Mouse (Mus musculus) midbrain, embryonic 14.5 days (tissue): ENCODE measurements around the gene Dpy30. TPM values are rescaled to one million over a fixed set of nuclear protein-coding genes. Genes with fewer than 3 reads are reported as not detected.

Experiments
- ATAC-seq: fragments of 200-750 bp; cut with Nextera tagmentation; 2 replicates; pipeline ENCODE4 v1.8.0; 2017; ENCODE audit warnings: moderate number of reproducible peaks, moderate library complexity; ENCODE audit not compliant: low FRiP score, low TSS enrichment
- DNase-seq: peaks from one replicate; pipeline ENCODE4 v3.0.0-alpha.2; 2015
- H3K27ac ChIP-seq: fragments of 300-500 bp; sonication (generic); replicated peaks from 2 replicates; pipeline ENCODE4 v1.5.1; 2014; ENCODE audit warnings: mild to moderate bottlenecking, low read depth, low read length, moderate library complexity
- H3K27me3 ChIP-seq: fragments of 300-500 bp; sonication (generic); 2 replicates; pipeline ENCODE4 v1.6.1; 2014; ENCODE audit warnings: low read length, control low read depth, mixed read lengths; ENCODE audit not compliant: control insufficient read depth, insufficient read depth
- H3K36me3 ChIP-seq: fragments of 300-500 bp; sonication (generic); 2 replicates; pipeline ENCODE4 v1.6.1; 2014; ENCODE audit warnings: low read length, control low read depth; ENCODE audit not compliant: control insufficient read depth, insufficient read depth
- H3K4me1 ChIP-seq: fragments of 300-500 bp; sonication (generic); 2 replicates; pipeline ENCODE4 v1.6.1; 2014; ENCODE audit warnings: mild to moderate bottlenecking, antibody characterized with exemption, low read length, control low read depth; ENCODE audit not compliant: control insufficient read depth, insufficient read depth
- H3K4me2 ChIP-seq: fragments of 300-500 bp; sonication (generic); 2 replicates; pipeline ENCODE4 v1.6.1; 2014; ENCODE audit warnings: mild to moderate bottlenecking, low read length, moderate library complexity
- H3K4me3 ChIP-seq: fragments of 300-500 bp; sonication (generic); replicated peaks from 2 replicates; pipeline ENCODE4 v1.5.1; 2014; ENCODE audit warnings: low read depth, low read length
- H3K9ac ChIP-seq: fragments of 300-500 bp; sonication (generic); replicated peaks from 2 replicates; pipeline ENCODE4 v1.6.1; 2014; ENCODE audit warnings: mild to moderate bottlenecking, low read length, moderate library complexity
- H3K9me3 ChIP-seq: fragments of 300-500 bp; sonication (generic); 2 replicates; pipeline ENCODE4 v1.6.1; 2016; ENCODE audit warnings: low read length, control low read depth, mixed read lengths; ENCODE audit not compliant: control insufficient read depth
- WGBS: fragments of 180-500 bp; shearing (Covaris S2); extraction: QIAGEN DNeasy Blood & Tissue Kit; methylation state at CpG from one replicate; pipeline ENCODE4 v1.1.7; 2014; 5-methylcytosine and 5-hydroxymethylcytosine counted together
- polyA plus RNA-seq: library from polyadenylated mRNA; unstranded; fragments of >200 nt; fragmentation: Nextera tagmentation; extraction: Ambion mirVana; gene quantifications from 2 replicates; pipeline ENCODE4 v1.2.1, GENCODE M21; 2014

Gene Dpy30
- polyA plus RNA-seq, 1 experiment from 2014 or later: 199 TPM

DNA sequence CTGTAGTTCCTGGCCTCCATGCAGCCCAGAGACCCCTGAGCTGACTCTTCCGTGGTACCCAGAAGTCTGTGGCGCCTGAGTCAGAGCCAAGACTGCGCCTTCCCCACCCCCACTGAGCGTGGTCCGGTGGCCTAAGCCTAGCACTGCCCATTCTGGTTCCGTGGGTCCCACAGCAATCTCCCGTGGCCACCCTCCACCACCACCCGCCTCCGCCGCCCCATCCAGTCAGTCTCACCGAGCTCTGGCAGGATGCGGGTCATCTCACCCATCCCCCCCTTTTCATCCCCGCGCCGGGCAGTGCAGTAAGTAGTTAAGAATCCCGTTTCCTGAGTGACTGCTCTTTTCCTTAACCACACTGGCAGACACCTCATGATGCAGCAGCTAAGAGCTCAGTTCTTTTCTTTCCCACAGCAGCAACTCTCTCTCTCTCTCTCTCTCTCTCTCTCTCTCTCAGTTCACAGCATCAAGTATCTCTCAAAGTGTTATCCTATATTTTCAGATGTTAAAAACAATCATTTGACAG lies 51.0 kb downstream of the Dpy30 start:
- H3K27me3 ChIP-seq: no peaks in the 10 kb centered on the region
- no peaks in the 10 kb centered on the region for H3K9me3 ChIP-seq
- DNase-seq (no peak), ATAC-seq (no peak)
- WGBS: 86% methylated on average over 16 of the region's 16 CpGs
- no peak overlapping the region for H3K9ac ChIP-seq
- H3K4me1 ChIP-seq: no peaks in the 10 kb centered on the region
- no peaks in the 10 kb centered on the region for H3K36me3 ChIP-seq
- no peak overlapping the region for H3K4me2 ChIP-seq
- H3K4me3 ChIP-seq: no peak overlapping the region
- H3K27ac ChIP-seq: no peak overlapping the region

DNA sequence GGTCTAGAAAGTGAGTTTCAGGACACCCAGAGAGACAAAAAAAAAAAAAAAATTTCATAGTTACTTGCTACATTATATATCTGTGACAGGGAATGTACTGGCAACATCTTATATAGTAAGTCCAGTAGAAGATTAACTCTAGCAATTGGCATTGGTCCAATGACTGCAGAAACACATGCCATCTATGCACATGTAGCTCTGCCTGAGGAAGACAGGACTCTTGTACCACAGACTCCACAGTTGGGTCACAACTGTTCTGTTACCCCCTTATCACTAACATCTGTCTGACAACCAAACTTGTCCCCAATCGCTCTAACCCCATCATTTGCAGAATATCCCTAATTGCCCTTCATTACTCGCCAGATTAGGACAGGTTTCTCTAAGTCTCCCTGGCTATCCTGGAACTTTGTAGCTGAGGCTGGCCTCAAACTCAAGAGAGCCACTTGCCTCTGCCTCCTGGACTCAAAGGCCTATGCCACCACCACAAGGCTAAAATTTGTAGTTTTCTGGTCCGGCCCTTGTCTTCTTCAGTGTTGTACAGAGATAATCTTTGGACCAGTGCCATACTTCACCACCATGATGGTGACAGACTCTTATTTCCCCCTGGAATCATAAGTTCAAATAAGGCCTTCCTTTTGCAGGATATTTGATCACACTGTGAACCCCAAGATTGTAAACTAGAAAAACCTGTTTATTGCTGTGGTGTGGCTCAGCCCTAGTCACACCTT lies 52.0 kb downstream of the Dpy30 start:
- Histone ChIP-seq H3K27me3 (no peaks in the 10 kb centered on the region), H3K27ac (no peak overlapping the region), H3K9me3 (no peaks in the 10 kb centered on the region), H3K36me3 (no peaks in the 10 kb centered on the region), H3K4me1 (no peaks in the 10 kb centered on the region), H3K9ac (no peak overlapping the region), H3K4me2 (no peak overlapping the region), H3K4me3 (no peak overlapping the region)
- over 99% methylated on average over 3 of the region's 3 CpGs for WGBS
- ATAC-seq (no peak), DNase-seq (no peak)

DNA sequence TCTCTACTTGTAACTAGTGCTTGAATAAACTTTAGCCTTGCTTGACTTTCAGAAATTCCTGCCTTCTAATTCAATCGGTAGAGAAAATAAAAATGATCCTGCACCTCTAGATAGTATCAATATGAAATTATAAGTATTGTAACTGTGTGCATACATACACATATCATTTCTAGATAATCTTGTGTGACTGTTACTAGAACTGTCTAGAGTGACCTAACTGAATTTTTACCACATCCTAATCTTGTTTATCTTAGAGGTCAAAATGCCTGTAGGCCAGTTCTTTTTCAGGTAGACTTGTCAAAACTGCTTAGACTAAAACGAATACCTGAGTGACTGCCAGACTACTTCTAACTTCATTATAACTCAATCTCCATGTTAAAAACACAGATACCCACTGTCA lies 53.5 kb downstream of the Dpy30 start:
- H3K27ac ChIP-seq: no peak overlapping the region
- H3K4me2 ChIP-seq: no peak overlapping the region
- no peak for ATAC-seq
- no peak overlapping the region for H3K9ac ChIP-seq
- no peaks in the 10 kb centered on the region for H3K36me3 ChIP-seq
- no peaks in the 10 kb centered on the region for H3K9me3 ChIP-seq
- no peak overlapping the region for H3K4me3 ChIP-seq
- H3K27me3 ChIP-seq: no peaks in the 10 kb centered on the region
- peaks cover 4% of the 10 kb centered on the region for H3K4me1 ChIP-seq
- WGBS: 94% methylated on average over 2 of the region's 2 CpGs
- no peak for DNase-seq

DNA sequence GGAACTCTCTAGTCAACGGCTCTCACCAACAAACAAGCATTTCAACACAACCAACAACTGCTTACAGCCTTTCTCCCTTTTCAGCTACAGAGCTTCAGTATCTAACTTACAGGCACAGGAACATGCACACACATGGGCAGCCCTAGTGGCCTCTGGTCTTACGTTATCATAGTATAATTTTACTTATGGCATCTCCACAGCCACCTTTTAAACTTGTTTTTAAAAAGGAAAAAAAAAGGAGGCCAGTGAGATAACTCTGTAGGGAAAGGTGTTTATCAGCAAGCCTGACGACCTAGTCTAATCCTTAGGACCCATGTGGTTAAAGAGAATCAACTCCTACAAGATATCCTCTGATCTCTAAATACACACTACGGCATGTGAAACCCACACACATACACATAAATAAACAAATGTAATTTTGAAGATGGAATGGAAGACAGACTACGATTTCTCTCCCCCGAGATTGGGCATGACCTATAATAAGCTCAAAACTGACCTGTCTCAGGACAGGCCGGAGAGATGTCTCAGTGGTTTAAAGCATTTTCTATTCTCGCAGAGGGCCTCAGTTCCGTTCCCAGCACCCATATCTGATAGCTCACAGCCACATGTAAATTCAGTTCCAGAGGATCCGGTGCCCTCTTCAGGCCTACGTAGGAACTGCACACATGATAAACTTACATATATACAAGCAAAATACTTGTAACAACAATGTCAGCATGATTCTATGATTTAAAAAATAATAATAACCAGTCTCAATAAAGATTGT lies 56.1 kb downstream of the Dpy30 start:
- Histone ChIP-seq H3K4me2 (no peak overlapping the region), H3K4me1 (peaks cover 9% of the 10 kb centered on the region), H3K4me3 (no peak overlapping the region), H3K27me3 (no peaks in the 10 kb centered on the region), H3K36me3 (no peaks in the 10 kb centered on the region), H3K9me3 (no peaks in the 10 kb centered on the region), H3K9ac (no peak overlapping the region), H3K27ac (no peak overlapping the region)
- 93% methylated on average over 11 of the region's 11 CpGs for WGBS
- ATAC-seq (no peak), DNase-seq (no peak)

DNA sequence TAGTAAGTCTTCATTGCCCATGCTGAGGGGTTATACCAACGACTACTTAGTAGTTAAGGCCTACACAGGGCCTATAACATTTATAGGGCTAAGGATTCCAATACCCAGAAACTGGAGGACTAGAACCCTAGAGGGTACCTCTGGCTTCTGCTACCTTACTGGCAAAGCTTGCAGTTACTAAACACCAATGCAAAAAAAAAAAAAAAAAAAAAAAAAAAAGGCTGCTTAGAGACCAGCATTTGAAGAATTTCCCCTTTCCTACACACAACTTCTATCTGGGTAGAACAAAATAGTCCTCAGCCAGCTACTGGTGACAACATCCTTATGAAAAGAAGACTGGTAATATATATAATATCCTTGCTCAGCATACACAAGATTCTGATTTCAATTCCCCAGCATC lies 58.1 kb downstream of the Dpy30 start:
- Histone ChIP-seq H3K4me3 (no peak overlapping the region), H3K27ac (peak overlapping the region; percentile 46; the same call in 1 of the 2 replicates), H3K4me1 (peaks cover 9% of the 10 kb centered on the region), H3K9ac (no peak overlapping the region), H3K4me2 (no peak overlapping the region), H3K9me3 (no peaks in the 10 kb centered on the region), H3K36me3 (no peaks in the 10 kb centered on the region), H3K27me3 (no peaks in the 10 kb centered on the region)
- no peak for ATAC-seq
- 44% methylated on average over 1 of the region's 1 CpGs for WGBS
- no peak for DNase-seq

DNA sequence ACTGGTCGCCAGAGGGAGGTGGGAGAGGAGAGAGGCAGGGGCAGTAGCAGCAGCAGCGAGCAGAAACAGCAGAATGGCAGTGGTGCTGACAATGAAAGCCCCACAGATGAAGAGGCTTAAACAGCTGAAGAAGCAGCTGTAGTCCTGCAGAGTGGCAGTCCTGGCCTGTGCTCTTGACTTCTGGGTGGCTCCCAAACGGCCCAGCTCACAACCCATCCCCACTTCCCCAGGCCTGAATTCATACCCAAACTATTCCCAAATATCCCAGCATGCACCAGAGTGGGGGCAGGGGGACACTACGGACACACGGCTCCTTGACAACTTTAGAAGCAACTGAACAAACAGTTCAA lies 58.6 kb downstream of the Dpy30 start:
- no peaks in the 10 kb centered on the region for H3K9me3 ChIP-seq
- no peak for ATAC-seq
- no peak overlapping the region for H3K9ac ChIP-seq
- H3K4me1 ChIP-seq: peaks cover 9% of the 10 kb centered on the region
- peak overlapping the region; percentile 46; the same call in 1 of the 2 replicates for H3K27ac ChIP-seq
- peak; percentile 24 for DNase-seq
- 9% methylated on average over 5 of the region's 5 CpGs for WGBS
- no peaks in the 10 kb centered on the region for H3K36me3 ChIP-seq
- no peaks in the 10 kb centered on the region for H3K27me3 ChIP-seq
- no peak overlapping the region for H3K4me3 ChIP-seq
- H3K4me2 ChIP-seq: no peak overlapping the region

DNA sequence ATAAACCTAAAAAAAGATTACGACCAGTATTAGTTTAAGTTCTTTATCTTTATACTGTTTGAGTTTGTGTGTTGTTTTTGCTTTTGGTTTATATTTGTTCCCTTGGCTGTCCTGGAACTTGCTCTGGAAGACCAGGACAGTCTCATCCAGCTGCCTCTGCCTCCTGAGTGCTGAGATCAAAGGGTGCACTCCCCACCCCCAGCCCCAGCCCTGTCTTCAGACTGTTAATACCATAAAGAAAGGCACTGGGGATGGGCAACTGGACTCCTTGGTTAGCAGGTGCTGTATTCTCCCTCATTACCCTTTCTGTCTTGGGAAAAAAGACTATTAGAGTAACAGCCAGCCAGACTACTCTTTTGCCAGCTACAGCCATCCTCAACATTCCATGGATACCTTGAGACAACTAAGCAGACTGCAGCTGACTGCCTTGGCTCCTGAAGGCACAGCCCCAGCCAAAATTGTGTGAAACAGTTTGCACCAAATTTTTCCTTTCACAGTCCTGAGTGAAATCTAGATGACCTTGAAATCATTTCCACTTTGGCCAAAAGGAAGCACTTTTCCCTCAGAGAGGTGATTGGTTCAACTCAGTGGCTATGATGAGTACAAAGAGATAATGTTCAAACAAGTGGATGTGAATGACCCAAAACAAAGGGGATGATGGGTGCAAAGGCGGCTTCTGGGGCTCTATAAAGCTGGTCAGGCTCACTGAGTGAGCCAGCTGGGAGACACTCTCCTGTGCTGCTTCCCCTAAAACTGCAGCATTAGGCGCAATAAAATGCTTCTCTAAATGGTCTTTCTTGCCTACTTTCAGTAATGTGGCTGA lies 59.2 kb downstream of the Dpy30 start:
- no peak overlapping the region for H3K9ac ChIP-seq
- ATAC-seq: no peak
- peak overlapping the region; percentile 46; the same call in 1 of the 2 replicates for H3K27ac ChIP-seq
- WGBS: 50% methylated on average over 3 of the region's 3 CpGs
- no peak overlapping the region for H3K4me2 ChIP-seq
- peaks cover 9% of the 10 kb centered on the region for H3K4me1 ChIP-seq
- no peaks in the 10 kb centered on the region for H3K27me3 ChIP-seq
- peak; percentile 4 for DNase-seq
- no peaks in the 10 kb centered on the region for H3K9me3 ChIP-seq
- H3K4me3 ChIP-seq: no peak overlapping the region
- H3K36me3 ChIP-seq: no peaks in the 10 kb centered on the region

DNA sequence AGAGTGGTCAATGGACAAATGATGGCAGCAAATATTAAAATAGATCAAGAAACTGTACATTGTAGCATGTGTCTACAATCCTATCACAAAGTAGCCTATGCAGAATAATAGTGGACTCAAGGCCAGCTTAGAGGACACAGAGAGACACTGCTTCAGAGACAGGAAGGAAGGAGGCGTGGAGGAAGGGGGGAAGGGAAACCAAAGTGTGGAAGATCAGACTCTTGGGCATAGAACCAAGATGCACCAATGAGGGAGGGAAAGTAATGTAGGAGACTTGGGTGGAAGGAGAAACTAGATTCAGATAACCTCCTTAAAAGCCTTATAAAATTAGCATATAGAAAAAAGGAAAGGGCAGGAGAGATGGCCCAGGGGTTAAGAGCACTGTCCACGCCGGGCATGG lies 61.3 kb downstream of the Dpy30 start:
- Histone ChIP-seq H3K9ac (no peak overlapping the region), H3K4me1 (peaks cover 9% of the 10 kb centered on the region), H3K4me2 (no peak overlapping the region), H3K27ac (no peak overlapping the region), H3K4me3 (no peak overlapping the region), H3K36me3 (no peaks in the 10 kb centered on the region), H3K9me3 (no peaks in the 10 kb centered on the region), H3K27me3 (no peaks in the 10 kb centered on the region)
- WGBS: 90% methylated on average over 3 of the region's 3 CpGs
- DNase-seq (no peak), ATAC-seq (no peak)
